Mouse (Mus musculus) CH12.LX (cell line): ENCODE results near the gene Cmtm3.

Source experiments
- CTCF ChIP-seq, 2 experiments: IDR thresholded peaks in 1 of 2; conservative IDR thresholded peaks in 1 of 2; 2 replicates each; pipeline ENCODE4 v1.5.1; 2011 to 2012; ENCODE audit warnings: low read depth in 2 of 2, low read length in 2 of 2, improper control_type of control experiment in 1 of 2, inconsistent platforms in 1 of 2, mild to moderate bottlenecking in 1 of 2, moderate library complexity in 1 of 2
- ETS1 ChIP-seq: conservative IDR thresholded peaks from 2 replicates; pipeline ENCODE4 v1.6.1; 2012; ENCODE audit warnings: low read depth, mild to moderate bottlenecking, inconsistent platforms, low read length, improper control_type of control experiment, moderate library complexity
- JUN ChIP-seq: IDR thresholded peaks from 2 replicates; pipeline ENCODE4 v1.6.1; 2011; ENCODE audit warnings: low read depth, mild to moderate bottlenecking, low read length, improper control_type of control experiment, moderate library complexity; ENCODE audit not compliant: insufficient read depth

GRCm38 (mm10) chr8:104374269-104374668 lies 35.1 kb downstream of the Cmtm3 start:
- no peak for TF ChIP-seq CTCF (conservative IDR thresholded peaks at IDR 0.05 in 1 of 2, IDR thresholded peaks at IDR 0.05 in 1 of 2; ENCODE audit: low read depth in 2 of 2, low read length in 2 of 2)
- no peak for TF ChIP-seq ETS1
- TF ChIP-seq JUN: no peak
